ENCODE assay signal across 9 mouse cellular contexts in the genomic region with DNA sequence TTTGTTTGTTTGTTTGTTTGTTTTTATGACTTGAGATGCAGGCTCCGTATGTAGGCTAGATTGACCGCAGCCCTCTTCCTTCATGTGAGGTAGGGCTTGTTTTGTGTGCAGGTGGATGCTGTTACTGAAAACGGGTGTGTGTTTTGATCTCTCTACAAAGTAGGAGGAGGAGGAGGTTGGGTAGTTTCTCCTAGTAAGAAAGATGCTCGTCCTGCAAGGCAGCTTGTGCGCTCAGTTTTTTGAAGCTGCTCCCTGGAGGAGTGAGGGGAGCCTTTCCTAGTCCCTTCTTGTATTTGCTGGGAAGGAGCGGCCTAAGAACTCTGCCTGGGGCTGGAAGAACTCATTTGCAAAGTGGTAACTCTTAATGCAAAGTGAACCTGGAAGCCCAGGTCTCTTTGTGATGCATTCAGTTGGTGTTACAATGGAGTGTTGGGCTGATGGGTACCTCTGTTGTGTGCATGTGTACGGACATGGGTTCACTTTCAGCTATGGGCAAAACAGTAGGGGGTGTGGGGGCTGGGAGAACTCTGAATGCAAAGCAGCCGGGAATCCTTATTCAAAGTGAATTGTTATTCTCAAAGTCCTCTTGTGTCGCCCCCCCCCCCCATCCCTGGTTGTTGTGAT. TPM values are rescaled to one million over a fixed set of nuclear protein-coding genes. Genes with fewer than 3 reads are reported as not detected.
A peak's percentile ranks its signal among the peaks of the same experiment; 100 is the strongest.
DNase-seq lines count a peak whose midpoint lies in the region; ATAC-seq and TF ChIP-seq lines count a peak whose summit lies in the region.
"Had no signal": no experiment of that assay in that cellular context is flagged by ENCODE, and none has a peak within 500 bp of the region (broad histone marks: within the 10 kb centered on the region; RNA-seq: fewer than 3 reads in every experiment).

No protein-coding gene starts in this region.

- no peak for TF ChIP-seq POLR2A in heart, adult 2 months (IDR thresholded peaks at IDR 0.05; ENCODE audit: insufficient read depth, low read depth, low read length)

- H3K79me2 ChIP-seq in heart, adult 2 months (replicated peaks; ENCODE audit: control insufficient read depth, insufficient read depth, low read length): no peaks in the 10 kb centered on the region

- no peaks in the 10 kb centered on the region for H3K27me3 ChIP-seq in heart, adult 2 months (ENCODE audit: control insufficient read depth, insufficient read depth, low read length)
- no peaks in the 10 kb centered on the region for H3K27me3 ChIP-seq in E14TG2a.4 (ENCODE audit: insufficient read depth, low read length)
- H3K27me3 ChIP-seq in forebrain, embryonic 16.5 days (replicated peaks; ENCODE audit: control insufficient read depth, insufficient read depth, low read length): no peaks in the 10 kb centered on the region
- H3K27me3 ChIP-seq in liver, embryonic 15.5 days: no peaks in the 10 kb centered on the region

- H3K4me1 ChIP-seq in heart, adult 2 months (ENCODE audit: control insufficient read depth, insufficient read depth, low read length): peaks cover 1% of the 10 kb centered on the region
- H3K4me1 ChIP-seq in E14TG2a.4 (replicated peaks; ENCODE audit: low read depth, low read length): peaks cover 39% of the 10 kb centered on the region
- peaks cover 19% of the 10 kb centered on the region for H3K4me1 ChIP-seq in forebrain, embryonic 16.5 days (replicated peaks; ENCODE audit: control insufficient read depth, insufficient read depth, low read length)
- H3K4me1 ChIP-seq in liver, embryonic 15.5 days (replicated peaks): peaks cover 52% of the 10 kb centered on the region

- no peak for DNase-seq in heart, adult 2 months
- DNase-seq in heart, postnatal 25 days (ENCODE audit: low spot score): no peak
- DNase-seq in adipocyte (ENCODE audit: low spot score): no peak
- DNase-seq in embryo, embryonic 10.5 days (ENCODE audit: low spot score): no peak
- DNase-seq: cerebellum, postnatal 36 days had no signal

- WGBS in heart, adult 2 months: 18% methylated on average over 9 of the region's 9 CpGs
- WGBS in forebrain, embryonic 16.5 days: 21% methylated on average over 9 of the region's 9 CpGs
- 31% methylated on average over 9 of the region's 9 CpGs for WGBS in liver, embryonic 15.5 days (ENCODE audit: insufficient replicate concordance)

- peak overlapping the region; percentile 67 for H3K4me2 ChIP-seq in forebrain, embryonic 16.5 days (ENCODE audit: low read length)
- peak overlapping the region; percentile 81 for H3K4me2 ChIP-seq in liver, embryonic 15.5 days

- H3K9me3 ChIP-seq in E14TG2a.4 (ENCODE audit: low read length): no peaks in the 10 kb centered on the region
- no peaks in the 10 kb centered on the region; the same call in 1 of the 2 replicates for H3K9me3 ChIP-seq in forebrain, embryonic 16.5 days (ENCODE audit: control insufficient read depth, low read length)
- H3K9me3 ChIP-seq in liver, embryonic 15.5 days (replicated peaks): no peaks in the 10 kb centered on the region

- no peak for TF ChIP-seq CTCF in heart, adult 2 months (IDR thresholded peaks at IDR 0.05)
- TF ChIP-seq CTCF in E14TG2a.4 (conservative IDR thresholded peaks at IDR 0.05; ENCODE audit: low read length): no peak

- peaks cover 5% of the 10 kb centered on the region for H3K36me3 ChIP-seq in heart, adult 2 months (ENCODE audit: control insufficient read depth, insufficient read depth, low read length)
- peaks cover 39% of the 10 kb centered on the region for H3K36me3 ChIP-seq in E14TG2a.4 (ENCODE audit: insufficient read depth, low read length)
- H3K36me3 ChIP-seq in forebrain, embryonic 16.5 days (ENCODE audit: control insufficient read depth, insufficient read depth): 0 out of 2 replicates have a peak, but pooled peaks cover 2% of the 10 kb centered on the region
- H3K36me3 ChIP-seq in liver, embryonic 15.5 days (replicated peaks): peaks cover 22% of the 10 kb centered on the region; the same call in 1 of the 2 replicates

- ATAC-seq in forebrain, embryonic 16.5 days: no peak
- ATAC-seq in liver, embryonic 15.5 days (ENCODE audit: insufficient read depth): no peak
- no peak for ATAC-seq in megakaryocyte progenitor cell, adult 5-6 weeks (replicated peaks; ENCODE audit: poor library complexity)

- peak overlapping the region; percentile 53; the same call in 1 of the 2 replicates for H3K27ac ChIP-seq in heart, adult 2 months
- H3K27ac ChIP-seq in forebrain, embryonic 16.5 days (ENCODE audit: low read length): no peak overlapping the region
- H3K27ac ChIP-seq in liver, embryonic 15.5 days (replicated peaks): peak overlapping the region; percentile 80; the same call in 1 of the 2 replicates

- no peak for TF ChIP-seq EP300 in heart, adult 2 months (IDR thresholded peaks at IDR 0.05; ENCODE audit: insufficient read depth, low read depth, low read length)

- H3K4me3 ChIP-seq in heart, adult 2 months: no peak overlapping the region; the same call in 1 of the 2 replicates
- H3K4me3 ChIP-seq in E14TG2a.4 (replicated peaks; ENCODE audit: low read length): peak overlapping the region; percentile 91
- H3K4me3 ChIP-seq in forebrain, embryonic 16.5 days (replicated peaks; ENCODE audit: low read length): peak overlapping the region; percentile 61
- peak overlapping the region; percentile 72 for H3K4me3 ChIP-seq in liver, embryonic 15.5 days (replicated peaks)

- intact Hi-C loops in heart, adult 2 months (cut with DNase I): no loop called here
- intact Hi-C loops in heart, postnatal 25 days (cut with DNase I): no loop called here

- peak overlapping the region; percentile 25 for H3K9ac ChIP-seq in heart, adult 2 months (ENCODE audit: low read depth, low read length)
- H3K9ac ChIP-seq in forebrain, embryonic 16.5 days (replicated peaks; ENCODE audit: low read depth, low read length): no peak overlapping the region
- no peak overlapping the region for H3K9ac ChIP-seq in liver, embryonic 15.5 days

RNA-seq across cellular contexts. Expression of a gene that starts 2.4 kb away (rescaled TPM):
- 10 to 100 TPM; 13.0 to 15.4 TPM for total RNA-seq in heart, adult 2 months (2021)
- 11.1 and 13.5 TPM in 2 replicates for polyA plus RNA-seq in heart, adult 2 months (2012; rRNA removed)
- 10 to 100 TPM; 15.0 to 16.8 TPM for total RNA-seq in heart, postnatal 25 days (2021)
- 20.4 and 21.9 TPM in 2 replicates for polyA plus RNA-seq in forebrain, embryonic 16.5 days (2015; fragmentation: Nextera tagmentation; extraction: Ambion mirVana)
- 9.2 and 11.8 TPM in 2 replicates for polyA plus RNA-seq in liver, embryonic 15.5 days (2015; fragmentation: Nextera tagmentation; extraction: Ambion mirVana)
- 12.2 and 14.6 TPM in 2 replicates for total RNA-seq in megakaryocyte progenitor cell, adult 5-6 weeks (2015)
- total RNA-seq in megakaryocyte progenitor cell, adult 5-6 weeks (2017): 4.6 and 7.1 TPM in 2 replicates

RNA-seq across cellular contexts. Expression of a gene that starts 14.1 kb away (rescaled TPM):
- 1 to 10 TPM in 1 of 2 experiments, under 1 TPM in 1; 0.32 to 1.1 TPM for total RNA-seq in heart, adult 2 months (2021)
- 1.1 and 2.8 TPM in 2 replicates for polyA plus RNA-seq in heart, adult 2 months (2012; rRNA removed)
- total RNA-seq in heart, postnatal 25 days (2021): 1 to 10 TPM in 1 of 2 experiments, under 1 TPM in 1; 0.91 to 2.0 TPM
- 50.0 and 64.2 TPM in 2 replicates for polyA plus RNA-seq in forebrain, embryonic 16.5 days (2015; fragmentation: Nextera tagmentation; extraction: Ambion mirVana)
- 0.92 and 1.5 TPM in 2 replicates for polyA plus RNA-seq in liver, embryonic 15.5 days (2015; fragmentation: Nextera tagmentation; extraction: Ambion mirVana)
- 0.88 and 1.2 TPM in 2 replicates for total RNA-seq in megakaryocyte progenitor cell, adult 5-6 weeks (2015)
- 0.33 and 1.1 TPM in 2 replicates for total RNA-seq in megakaryocyte progenitor cell, adult 5-6 weeks (2017)

RNA-seq across cellular contexts. Expression of a gene that starts 24.8 kb away (rescaled TPM):
- total RNA-seq in heart, adult 2 months (2021): 10 to 100 TPM; 20.8 to 24.6 TPM
- 25.3 and 38.9 TPM in 2 replicates for polyA plus RNA-seq in heart, adult 2 months (2012; rRNA removed)
- 10 to 100 TPM; 24.7 to 26.9 TPM for total RNA-seq in heart, postnatal 25 days (2021)
- 72.6 and 81.9 TPM in 2 replicates for polyA plus RNA-seq in forebrain, embryonic 16.5 days (2015; fragmentation: Nextera tagmentation; extraction: Ambion mirVana)
- polyA plus RNA-seq in liver, embryonic 15.5 days (2015; fragmentation: Nextera tagmentation; extraction: Ambion mirVana): 25.5 and 27.4 TPM in 2 replicates
- 34.4 and 34.9 TPM in 2 replicates for total RNA-seq in megakaryocyte progenitor cell, adult 5-6 weeks (2015)
- total RNA-seq in megakaryocyte progenitor cell, adult 5-6 weeks (2017): 48.6 and 69.7 TPM in 2 replicates

RNA-seq across cellular contexts. Expression of a gene that starts 36.5 kb away (rescaled TPM):
- total RNA-seq in heart, adult 2 months (2021): 1 to 10 TPM; 6.1 to 6.7 TPM
- polyA plus RNA-seq in heart, adult 2 months (2012; rRNA removed): 15.8 and 19.5 TPM in 2 replicates
- 1 to 10 TPM; 6.5 to 6.9 TPM for total RNA-seq in heart, postnatal 25 days (2021)
- 112 and 119 TPM in 2 replicates for polyA plus RNA-seq in forebrain, embryonic 16.5 days (2015; fragmentation: Nextera tagmentation; extraction: Ambion mirVana)
- polyA plus RNA-seq in liver, embryonic 15.5 days (2015; fragmentation: Nextera tagmentation; extraction: Ambion mirVana): 5.6 and 5.8 TPM in 2 replicates
- total RNA-seq in megakaryocyte progenitor cell, adult 5-6 weeks (2015): 11.1 and 15.3 TPM in 2 replicates
- total RNA-seq in megakaryocyte progenitor cell, adult 5-6 weeks (2017): 3.4 and 4.9 TPM in 2 replicates

RNA-seq across cellular contexts. Expression of a gene that starts 42.7 kb away (rescaled TPM):
- under 1 TPM in 1 of 2 experiments, not detected in 1; 0.94 TPM for total RNA-seq in heart, adult 2 months (2021)
- polyA plus RNA-seq in heart, adult 2 months (2012; rRNA removed): 0.21 TPM in 1 of 2 replicates, not detected in the other
- total RNA-seq in heart, postnatal 25 days (2021): under 1 TPM in 1 of 2 experiments, not detected in 1; 0.42 TPM
- polyA plus RNA-seq in forebrain, embryonic 16.5 days (2015; fragmentation: Nextera tagmentation; extraction: Ambion mirVana): 0.71 TPM in 1 of 2 replicates, not detected in the other
- 0.31 TPM in 1 of 2 replicates, not detected in the other for polyA plus RNA-seq in liver, embryonic 15.5 days (2015; fragmentation: Nextera tagmentation; extraction: Ambion mirVana)
- 0.59 TPM in 1 of 2 replicates, not detected in the other for total RNA-seq in megakaryocyte progenitor cell, adult 5-6 weeks (2015)
- total RNA-seq in megakaryocyte progenitor cell, adult 5-6 weeks (2017): not detected in 2 replicates
